ENCODE assay signal across 21 mouse cellular contexts in genomic region chr15:101536054-101536850, GRCm38 (mm10). TPM values are rescaled to one million over a fixed set of nuclear protein-coding genes. Genes with fewer than 3 reads are reported as not detected.
DNase-seq lines count a peak whose midpoint lies in the region; ATAC-seq lines count a peak whose summit lies in the region.
"Had no signal": no experiment of that assay in that cellular context is flagged by ENCODE, and none has a peak within 500 bp of the region (broad histone marks: within the 10 kb centered on the region; RNA-seq: fewer than 3 reads in every experiment).

No protein-coding gene starts in this region.

- H3K9ac ChIP-seq in lung, embryonic 15.5 days: no peak overlapping the region
- H3K9ac ChIP-seq: forebrain, embryonic 15.5 days; hindbrain, embryonic 15.5 days; liver, embryonic 15.5 days had no signal

- ATAC-seq in frontal cortex, adult (ENCODE audit: low TSS enrichment): peak; percentile 57; the same call in 1 of the 2 replicates
- ATAC-seq in lung, embryonic 15.5 days (ENCODE audit: borderline replicate concordance, extremely low read depth, low FRiP score, low TSS enrichment): peak; percentile 59; the same call in 1 of the 2 replicates
- ATAC-seq: forebrain, embryonic 15.5 days had no signal

- no peaks in the 10 kb centered on the region for H3K36me3 ChIP-seq in lung, embryonic 15.5 days
- H3K36me3 ChIP-seq: forebrain, embryonic 15.5 days; hindbrain, embryonic 15.5 days; liver, embryonic 15.5 days had no signal

- H3K4me2 ChIP-seq in lung, embryonic 15.5 days: no peak overlapping the region
- H3K4me2 ChIP-seq: forebrain, embryonic 15.5 days; hindbrain, embryonic 15.5 days; liver, embryonic 15.5 days had no signal

- no peak for DNase-seq in frontal cortex, postnatal 14 days (ENCODE audit: low spot score in 2 of 2)
- DNase-seq in lung, postnatal 10 days: no peak
- DNase-seq in urinary bladder, adult 2 months (ENCODE audit: low spot score): peak; percentile 34
- DNase-seq in urinary bladder, postnatal 4 days (ENCODE audit: low spot score in 2 of 2): no peak
- DNase-seq in urinary bladder, postnatal 36 days (ENCODE audit: low spot score in 2 of 2): peak; percentile 43 to 62
- no peak for DNase-seq in ovary, postnatal 36 days (ENCODE audit: low spot score)
- DNase-seq: adrenal gland, postnatal 25 days; B cell, adult 2 months; cerebellum, postnatal 36 days; gastrocnemius, postnatal 25 days; kidney, adult 11 months; thymus, postnatal 25 days had no signal

- H3K4me1 ChIP-seq in lung, embryonic 15.5 days: peaks cover 9% of the 10 kb centered on the region; the same call in 1 of the 2 replicates
- H3K4me1 ChIP-seq: forebrain, embryonic 15.5 days; hindbrain, embryonic 15.5 days; liver, embryonic 15.5 days had no signal

- H3K9me3 ChIP-seq in lung, embryonic 15.5 days: no peaks in the 10 kb centered on the region
- H3K9me3 ChIP-seq: forebrain, embryonic 15.5 days; hindbrain, embryonic 15.5 days; liver, embryonic 15.5 days had no signal

- no peak overlapping the region for H3K27ac ChIP-seq in lung, embryonic 15.5 days
- H3K27ac ChIP-seq: forebrain, embryonic 15.5 days; hindbrain, embryonic 15.5 days; liver, embryonic 15.5 days had no signal

- WGBS in lung, embryonic 15.5 days: 49% methylated on average over 9 of the region's 9 CpGs

- H3K4me3 ChIP-seq in lung, embryonic 15.5 days: no peak overlapping the region
- H3K4me3 ChIP-seq: forebrain, embryonic 15.5 days; hindbrain, embryonic 15.5 days; liver, embryonic 15.5 days had no signal

- H3K27me3 ChIP-seq in lung, embryonic 15.5 days: no peaks in the 10 kb centered on the region
- H3K27me3 ChIP-seq: forebrain, embryonic 15.5 days; hindbrain, embryonic 15.5 days; liver, embryonic 15.5 days had no signal

RNA-seq across cellular contexts. Expression of gene Krt84, which starts 3.6 kb away (rescaled TPM):
- polyA plus RNA-seq in lung, embryonic 15.5 days (2015; fragmentation: Nextera tagmentation; extraction: Ambion mirVana): not detected in 2 replicates
- polyA plus RNA-seq in urinary bladder, adult 2 months (2012; rRNA removed): not detected in 2 replicates
- polyA plus RNA-seq: forebrain, embryonic 15.5 days; heart, embryonic 14.5 days; limb, embryonic 11.5 days; liver, embryonic 15.5 days; stomach, embryonic 14.5 days had no signal

RNA-seq across cellular contexts. Expression of gene Krt82, which starts 14.2 kb away (rescaled TPM):
- polyA plus RNA-seq in lung, embryonic 15.5 days (2015; fragmentation: Nextera tagmentation; extraction: Ambion mirVana): not detected in 2 replicates
- polyA plus RNA-seq in urinary bladder, adult 2 months (2012; rRNA removed): not detected in 2 replicates
- polyA plus RNA-seq: forebrain, embryonic 15.5 days; heart, embryonic 14.5 days; hindbrain, embryonic 15.5 days; limb, embryonic 11.5 days; liver, embryonic 15.5 days; small intestine, adult 2 months; stomach, embryonic 14.5 days had no signal

RNA-seq across cellular contexts. Expression of gene Gm49425, which starts 19.2 kb away (rescaled TPM):
- not detected in 2 replicates for polyA plus RNA-seq in lung, embryonic 15.5 days (2015; fragmentation: Nextera tagmentation; extraction: Ambion mirVana)
- not detected in 2 replicates for polyA plus RNA-seq in urinary bladder, adult 2 months (2012; rRNA removed)
- polyA plus RNA-seq: forebrain, embryonic 15.5 days; heart, embryonic 14.5 days; hindbrain, embryonic 15.5 days; limb, embryonic 11.5 days; liver, embryonic 15.5 days; small intestine, adult 2 months; stomach, embryonic 14.5 days had no signal

RNA-seq across cellular contexts. Expression of gene Krt90, which starts 26.5 kb away (rescaled TPM):
- 0.05 TPM in 1 of 2 replicates, not detected in the other for polyA plus RNA-seq in lung, embryonic 15.5 days (2015; fragmentation: Nextera tagmentation; extraction: Ambion mirVana)
- polyA plus RNA-seq in urinary bladder, adult 2 months (2012; rRNA removed): not detected in 2 replicates
- polyA plus RNA-seq: heart, embryonic 14.5 days; limb, embryonic 11.5 days; liver, embryonic 15.5 days; small intestine, adult 2 months had no signal

RNA-seq across cellular contexts. Expression of gene Krt75, which starts 37.5 kb away (rescaled TPM):
- 0.05 and 0.14 TPM in 2 replicates for polyA plus RNA-seq in lung, embryonic 15.5 days (2015; fragmentation: Nextera tagmentation; extraction: Ambion mirVana)
- polyA plus RNA-seq in urinary bladder, adult 2 months (2012; rRNA removed): not detected in 2 replicates
- polyA plus RNA-seq: forebrain, embryonic 15.5 days; limb, embryonic 11.5 days; liver, embryonic 15.5 days; small intestine, adult 2 months had no signal

Comparison
In these comparisons a context has a peak if more than half of its experiments do, and no peak if none do; other contexts are left out.
1. DNase-seq: peak in urinary bladder, adult 2 months (single experiment) and urinary bladder, postnatal 36 days (2 of 2); none in frontal cortex, postnatal 14 days (0 of 2), lung, postnatal 10 days (single experiment), urinary bladder, postnatal 4 days (0 of 2) and ovary, postnatal 36 days (single experiment).